Mouse (Mus musculus) adrenal gland, adult 2 months (tissue): Measurements from ENCODE around the gene 1700030K09Rik. TPM values are rescaled to one million over a fixed set of nuclear protein-coding genes. Genes with fewer than 3 reads are reported as not detected.
A peak's percentile ranks its signal among the peaks of the same experiment; 100 is the strongest.

Source experiments
- DNase-seq: peaks from one replicate; pipeline ENCODE4 v3.0.0; 2021
- polyA plus RNA-seq: library from polyadenylated mRNA; depleted of rRNA; stranded (reverse); fragments of >200 nt; gene quantifications from 2 replicates; pipeline ENCODE4 v1.2.3, GENCODE M21; 2012
- total RNA-seq, 2 experiments: library from RNA; stranded (reverse); gene quantifications; 2 replicates each; pipeline ENCODE4 v1.2.3; 2021

The 1700030K09Rik gene
- total and polyA plus RNA-seq, 3 experiments = 5.9 to 10.0 (median 9.6) TPM

DNA sequence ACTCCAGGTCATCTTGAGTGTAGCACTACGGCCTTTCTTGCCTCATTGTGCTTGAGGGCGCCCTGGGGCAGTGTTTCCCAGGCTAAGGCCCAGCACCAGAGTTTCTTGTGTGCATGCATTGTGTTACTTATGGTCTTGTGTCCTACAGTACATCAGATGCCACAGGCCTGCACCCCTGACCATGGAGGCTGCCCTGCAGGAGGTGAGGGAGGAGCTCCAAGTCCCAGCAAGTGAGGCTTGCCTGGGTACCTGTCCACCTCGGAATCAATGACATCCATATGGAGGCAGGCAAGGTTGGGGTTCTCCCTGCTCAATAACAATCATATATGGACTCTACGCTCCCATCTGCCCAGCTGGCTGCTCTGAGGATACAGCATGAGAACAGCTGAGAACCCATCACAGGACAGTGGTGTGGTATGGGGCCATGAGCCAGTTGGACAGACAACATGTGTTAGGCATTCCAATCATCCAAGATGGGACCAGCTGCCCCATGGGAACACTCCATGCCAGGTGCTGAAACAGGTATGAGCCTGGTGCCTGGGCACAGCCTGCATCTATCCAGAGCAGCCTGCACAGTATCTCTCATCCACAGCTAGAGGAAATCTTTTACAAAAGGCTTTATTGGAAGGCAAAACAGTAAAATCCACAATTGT is 16.3 kb downstream of the 1700030K09Rik start:
- DNase-seq = no peak

GRCm38 (mm10) chr8:72464211-72464610 is 20.5 kb downstream of the 1700030K09Rik start:
- DNase-seq = no peak

- DNase-seq = no peak
Observed at GRCm38 (mm10) chr8:72469243-72469642, 25.6 kb downstream of the 1700030K09Rik start.

DNA sequence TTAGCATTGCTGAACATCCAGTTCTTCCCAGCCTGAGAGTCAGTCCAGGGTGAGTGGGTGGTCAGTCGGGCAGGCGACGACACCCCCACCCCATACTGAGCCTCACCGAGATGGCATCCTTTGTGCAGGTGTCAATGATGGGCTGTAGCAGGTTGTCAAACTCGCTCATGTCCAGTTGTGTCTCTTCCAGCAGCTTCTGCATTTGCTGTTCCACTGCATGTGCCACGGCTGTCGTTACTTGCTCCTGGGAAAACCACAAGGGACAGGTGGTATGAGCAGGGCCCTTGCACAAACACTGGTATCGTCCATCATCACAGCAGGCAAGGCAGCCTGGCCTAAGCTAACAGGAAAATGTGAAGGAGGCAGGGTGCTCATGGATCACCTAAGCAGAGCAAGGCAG is 26.3 kb downstream of the 1700030K09Rik start:
- DNase-seq = no peak

DNA sequence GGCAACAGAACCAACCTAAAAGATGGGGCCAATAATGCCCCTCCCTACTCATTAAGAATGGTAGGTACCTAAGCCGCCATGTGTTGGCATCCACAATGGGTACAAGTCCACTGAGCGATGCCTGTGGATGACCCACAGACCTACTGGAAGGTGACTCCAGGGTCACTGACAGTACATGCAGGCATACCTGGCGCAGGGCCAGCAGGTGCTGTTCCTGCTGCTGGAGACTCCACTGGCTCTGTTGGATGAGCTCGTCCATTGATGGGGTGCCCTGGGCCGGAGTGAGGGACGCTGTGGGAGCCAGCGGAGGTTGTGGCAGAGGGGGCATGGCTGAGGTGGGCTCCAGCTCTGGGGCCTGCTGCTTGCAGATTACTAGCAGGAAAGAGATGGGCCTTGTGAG is 27.0 kb downstream of the 1700030K09Rik start:
- no peak for DNase-seq

DNA sequence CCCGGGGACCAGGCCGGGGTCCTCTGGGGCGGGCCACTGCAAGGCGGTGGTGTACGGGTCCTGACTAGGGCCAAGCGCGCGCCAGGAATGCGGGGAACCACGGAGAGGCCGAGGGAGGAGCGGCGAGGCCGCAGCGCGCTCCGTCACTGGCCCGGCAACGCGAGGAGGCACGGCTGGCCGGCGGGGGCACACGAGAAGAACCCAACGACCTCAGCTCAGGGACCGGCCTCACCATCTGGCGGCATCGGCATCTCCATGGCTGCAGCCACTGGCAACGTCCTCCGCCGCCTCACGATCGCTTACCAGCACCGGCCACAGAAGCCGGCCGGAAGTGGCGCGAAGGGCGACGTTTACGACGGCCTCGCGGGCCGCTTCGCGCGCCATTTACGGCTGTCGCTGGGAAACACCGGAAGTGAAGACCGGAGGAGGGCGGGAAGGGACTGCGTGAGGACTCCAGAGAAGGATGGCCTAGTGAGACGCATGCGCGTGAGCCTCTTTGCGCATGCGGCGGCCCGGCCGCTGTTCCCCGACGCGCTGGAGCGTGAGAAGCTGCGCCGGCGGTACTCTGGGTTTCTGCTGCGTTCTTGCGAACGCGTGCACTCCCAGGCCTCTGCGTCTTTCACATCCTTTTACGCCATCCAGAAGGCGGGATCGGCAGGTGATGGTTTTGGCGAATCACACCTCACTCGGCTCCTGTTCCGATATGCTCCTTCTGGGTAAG is 31.3 kb downstream of the 1700030K09Rik start, which contains the start of gene Cherp:
Gene Cherp, minus strand, starts transcription at position 401 of the 721 bp plus-strand sequence.
- peak; percentile 98 for DNase-seq

GRCm38 (mm10) chr8:72485456-72486199 is 41.9 kb downstream of the 1700030K09Rik start:
- DNase-seq = peak; percentile 28

- no peak for DNase-seq
Observed at GRCm38 (mm10) chr8:72487014-72487413, 43.3 kb downstream of the 1700030K09Rik start.

GRCm38 (mm10) chr8:72491017-72491416 is 47.3 kb downstream of the 1700030K09Rik start:
- no peak for DNase-seq

DNA sequence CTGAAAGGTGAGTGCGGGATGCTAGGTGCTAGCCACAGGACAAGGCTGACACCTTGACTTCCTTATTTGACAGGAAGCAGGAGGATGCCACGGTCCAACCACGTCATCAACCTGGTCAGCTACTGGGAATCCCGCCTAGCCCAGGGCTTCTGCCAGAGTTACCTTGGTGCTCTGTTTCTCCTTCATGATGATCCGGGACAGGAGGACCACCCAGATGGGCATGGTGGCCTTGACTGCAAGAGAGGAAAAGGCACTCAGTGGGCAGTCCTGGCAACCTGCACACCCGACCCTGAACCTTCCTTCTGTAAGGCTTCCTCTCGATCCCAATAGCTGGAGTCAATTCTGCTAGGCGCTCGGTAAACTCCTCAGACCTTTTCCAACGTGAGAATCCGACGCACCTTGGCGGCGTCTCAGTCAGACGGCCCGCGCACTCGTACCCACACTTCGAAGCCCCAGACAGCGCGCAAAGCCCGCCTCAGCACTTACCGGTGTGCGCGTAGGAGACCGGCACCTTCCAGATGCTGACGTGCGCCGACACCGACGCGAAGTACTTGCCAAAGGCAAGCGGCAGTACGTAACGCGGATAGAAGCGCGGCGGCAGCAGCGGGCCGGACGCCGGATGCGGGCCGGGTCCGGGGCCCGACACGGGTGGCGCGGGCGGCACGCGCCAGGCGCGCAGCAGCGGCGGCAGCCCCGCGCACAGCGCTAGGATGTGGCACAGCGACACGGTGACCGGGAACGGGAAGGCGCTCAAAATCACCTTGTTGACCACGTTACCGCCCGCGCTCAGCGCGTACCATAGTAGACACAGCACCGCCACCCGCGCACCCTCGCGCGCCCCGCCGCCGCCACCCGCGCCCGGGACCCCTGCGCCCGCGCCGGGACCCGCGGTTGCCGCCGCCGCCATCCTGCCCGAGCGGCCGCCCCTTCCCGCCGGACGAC is 48.3 kb downstream of the 1700030K09Rik start, which contains the start of gene Slc35e1:
Gene Slc35e1, minus strand, starts transcription at position 935 of the 942 bp plus-strand sequence.
- DNase-seq = no peak

GRCm38 (mm10) chr8:72492622-72493081 is 49.0 kb downstream of the 1700030K09Rik start:
- DNase-seq = peak; percentile 100

DNA sequence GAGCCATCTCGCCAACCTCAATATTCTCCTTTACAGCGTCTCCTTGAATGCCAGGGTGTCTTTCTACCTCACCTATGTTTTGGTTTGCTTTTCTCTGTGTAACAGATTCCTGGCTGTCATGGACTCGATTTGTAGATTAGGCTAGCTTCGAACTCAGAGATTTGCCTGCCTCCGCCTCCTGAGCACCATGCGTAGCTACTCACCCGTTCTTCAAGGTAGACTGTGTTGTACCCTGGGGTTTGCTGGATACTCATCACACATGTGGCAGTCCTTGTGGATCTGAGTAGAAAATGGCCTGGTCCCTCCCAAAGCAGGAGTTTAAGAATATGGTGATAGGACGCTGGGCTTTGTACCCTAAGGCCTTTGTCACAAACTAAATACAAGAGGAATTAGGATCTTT is 49.7 kb downstream of the 1700030K09Rik start:
- DNase-seq = no peak

DNA sequence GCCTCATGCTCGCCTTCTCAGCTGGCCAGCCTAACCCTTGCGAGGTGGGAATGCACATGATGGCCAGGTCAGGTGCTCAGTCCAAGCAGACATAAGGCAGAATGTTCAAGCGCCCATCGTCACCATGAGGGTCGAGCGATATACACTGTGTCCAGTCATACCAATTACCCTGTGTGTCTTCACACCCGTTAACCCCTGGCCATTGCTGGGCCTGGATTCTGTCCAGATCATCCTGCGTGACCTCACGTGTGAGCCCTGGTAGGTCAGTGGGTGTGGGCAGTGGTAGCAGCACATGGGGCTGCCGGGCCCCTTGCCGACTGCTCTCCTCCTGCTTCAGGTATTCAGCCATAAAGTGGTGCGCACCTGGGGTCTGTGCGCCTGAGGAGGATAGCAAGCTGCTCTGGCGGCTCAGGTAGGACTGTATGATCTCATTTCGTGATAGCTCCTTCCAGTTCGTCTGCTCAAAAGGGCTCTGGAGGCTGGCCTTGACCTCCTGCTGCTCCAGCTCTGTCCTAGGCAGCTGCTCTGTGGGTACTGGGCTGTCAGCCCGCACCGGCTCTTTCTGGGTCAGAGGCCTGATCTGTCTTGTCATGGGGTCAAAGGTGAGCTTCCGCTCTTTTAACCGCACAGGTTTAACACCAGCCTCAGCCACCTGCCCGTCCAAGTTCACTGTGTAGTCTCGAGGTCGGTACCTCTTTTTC is 51.9 kb downstream of the 1700030K09Rik start:
- peak; percentile 33 for DNase-seq

DNA sequence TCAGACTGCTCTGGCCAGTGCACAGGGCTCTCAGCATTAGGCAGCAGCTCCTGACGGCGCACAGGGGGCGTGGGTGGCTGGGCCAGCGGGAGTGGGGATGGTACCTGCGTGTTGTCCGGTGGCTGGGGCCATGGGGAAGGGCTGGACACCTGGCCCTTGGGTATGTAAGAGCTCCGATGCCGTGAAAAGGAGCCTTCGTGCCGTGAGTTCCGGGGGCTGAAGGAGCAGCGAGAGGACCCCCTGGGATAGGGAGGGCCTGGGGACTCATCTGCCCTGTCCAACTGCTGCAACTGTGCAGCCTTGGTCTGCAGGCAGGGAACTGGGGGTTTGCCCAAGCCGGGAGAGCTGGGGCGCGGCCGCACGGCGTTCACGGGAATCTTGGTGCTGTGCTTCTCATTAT is 52.5 kb downstream of the 1700030K09Rik start:
- no peak for DNase-seq

DNA sequence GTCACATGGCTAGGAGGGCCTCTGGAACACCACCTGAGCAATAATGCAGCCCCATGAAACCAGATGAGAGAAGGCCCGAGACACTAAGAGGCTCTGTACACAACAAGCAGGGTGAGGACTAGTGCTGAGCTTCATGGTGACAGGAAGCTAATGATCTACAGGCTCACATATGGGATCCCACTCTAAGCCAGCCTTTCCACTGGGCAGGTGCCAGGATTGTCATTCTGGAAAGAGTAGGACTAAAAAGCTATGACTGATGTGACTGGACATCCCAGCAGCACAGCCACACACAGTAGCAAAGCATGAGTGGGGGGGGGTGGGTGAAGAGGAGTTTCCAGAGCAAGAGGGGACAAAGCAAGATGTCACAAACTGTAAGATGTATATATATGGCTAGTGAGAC is 54.2 kb downstream of the 1700030K09Rik start:
- no peak for DNase-seq

DNA sequence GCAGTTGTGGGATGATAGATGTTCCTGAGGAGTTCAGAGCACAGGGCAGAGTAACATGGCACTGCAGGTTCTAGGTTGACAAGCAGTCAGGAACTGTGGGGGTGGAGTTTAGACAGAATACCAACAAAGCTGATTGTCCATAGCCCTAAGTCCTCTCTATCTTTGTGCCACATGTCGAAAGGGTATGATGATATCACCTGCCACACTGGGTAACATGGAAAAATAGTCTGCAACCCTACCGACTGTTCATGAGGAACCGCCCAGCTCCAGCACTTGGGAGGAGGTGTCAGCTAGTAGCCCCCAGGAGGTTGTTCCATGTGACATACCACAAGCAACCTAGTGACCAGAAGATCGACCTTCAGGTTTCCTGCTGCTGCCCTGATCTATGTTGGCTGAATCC is 54.8 kb downstream of the 1700030K09Rik start:
- no peak for DNase-seq

GRCm38 (mm10) chr8:72499521-72500284 is 56.0 kb downstream of the 1700030K09Rik start:
- DNase-seq = no peak

GRCm38 (mm10) chr8:72500521-72500931 is 56.8 kb downstream of the 1700030K09Rik start:
- DNase-seq = no peak

GRCm38 (mm10) chr8:72504137-72504536 is 60.5 kb downstream of the 1700030K09Rik start:
- DNase-seq = no peak
